Mouse (Mus musculus): ENCODE measurements around the gene Prkcsh.

- TF ChIP-seq CTCF (IDR thresholded peaks at IDR 0.05; ENCODE audit: low read depth) (no peak), EP300 (IDR thresholded peaks at IDR 0.05; ENCODE audit: low read depth) (no peak)
These were observed 44.7 kb downstream of the Prkcsh start for GRCm38 (mm10) chr9:22047329-22047728.

Measured in liver, embryonic 14.5 days (tissue).